Mouse (Mus musculus) midbrain, postnatal 0 days (tissue): Measurements from ENCODE around the gene Spata13. TPM values are rescaled to one million over a fixed set of nuclear protein-coding genes. Genes with fewer than 3 reads are reported as not detected.

Experiments
- ATAC-seq: fragments of 200-750 bp; cut with Nextera tagmentation; 2 replicates; pipeline ENCODE4 v1.8.0; 2017; ENCODE audit warnings: moderate number of reproducible peaks, mild to moderate bottlenecking, moderate TSS enrichment, moderate library complexity; ENCODE audit not compliant: low FRiP score
- DNase-seq: peaks from one replicate; pipeline ENCODE4 v3.0.0-alpha.2; 2015; ENCODE audit warnings: low spot score
- H3K27ac ChIP-seq: fragments of 300-500 bp; sonication (generic); 2 replicates; pipeline ENCODE4 v1.5.1; 2014; ENCODE audit warnings: low read depth, mild to moderate bottlenecking, low read length, mixed read lengths
- H3K27me3 ChIP-seq: fragments of 300-500 bp; sonication (generic); 2 replicates; pipeline ENCODE4 v1.6.1; 2014; ENCODE audit warnings: low read length, control low read depth, mixed read lengths; ENCODE audit not compliant: insufficient read depth
- H3K36me3 ChIP-seq: fragments of 300-500 bp; sonication (generic); 2 replicates; pipeline ENCODE4 v1.6.1; 2014; ENCODE audit warnings: low read length, control low read depth, mixed read lengths; ENCODE audit not compliant: insufficient read depth
- H3K4me1 ChIP-seq: fragments of 300-500 bp; sonication (generic); 2 replicates; pipeline ENCODE4 v1.6.1; 2014; ENCODE audit warnings: mild to moderate bottlenecking, control low read depth, antibody characterized with exemption, low read length, mixed read lengths; ENCODE audit not compliant: insufficient read depth
- H3K4me2 ChIP-seq: fragments of 300-500 bp; sonication (generic); 2 replicates; pipeline ENCODE4 v1.6.1; 2014; ENCODE audit warnings: low read depth, mild to moderate bottlenecking, low read length, mixed read lengths; ENCODE audit not compliant: poor library complexity, severe bottlenecking
- H3K4me3 ChIP-seq: fragments of 300-500 bp; sonication (generic); 2 replicates; pipeline ENCODE4 v1.5.1; 2014; ENCODE audit warnings: low read depth, mild to moderate bottlenecking, low read length, moderate library complexity
- H3K9ac ChIP-seq: fragments of 300-500 bp; sonication (generic); replicated peaks from 2 replicates; pipeline ENCODE4 v1.6.1; 2014; ENCODE audit warnings: mild to moderate bottlenecking, low read length, moderate library complexity, mixed read lengths; ENCODE audit not compliant: poor library complexity, severe bottlenecking
- H3K9me3 ChIP-seq: fragments of 300-500 bp; sonication (generic); 2 replicates; pipeline ENCODE4 v1.6.1; 2016; ENCODE audit warnings: low read length, control low read depth
- CTCF ChIP-seq: IDR thresholded peaks from 2 replicates; pipeline ENCODE4 v1.5.1; 2016; ENCODE audit warnings: antibody characterized with exemption, mild to moderate bottlenecking
- WGBS: fragments of 180-500 bp; shearing (Covaris S2); extraction: QIAGEN DNeasy Blood & Tissue Kit; methylation state at CpG from one replicate; pipeline ENCODE4 v1.1.7; 2014; 5-methylcytosine and 5-hydroxymethylcytosine counted together
- polyA plus RNA-seq: library from polyadenylated mRNA; unstranded; fragments of >200 nt; fragmentation: Nextera tagmentation; extraction: Ambion mirVana; gene quantifications from 2 replicates; pipeline ENCODE4 v1.2.1, GENCODE M21; 2015
- total RNA-seq: library from RNA; depleted of rRNA; stranded (reverse); fragments of >200 nt; gene quantifications from 2 replicates; pipeline ENCODE4 v1.2.3, GENCODE M21; 2014

Spata13 gene
- total and polyA plus RNA-seq, 2 experiments from 2014 or later, result 12.4 to 33.0 TPM

- Histone ChIP-seq H3K27ac (no peak overlapping the region), H3K27me3 (no peaks in the 10 kb centered on the region), H3K9ac (0 out of 2 replicates have a peak overlapping the region, but pooled peaks have one; percentile 19), H3K4me3 (no peak overlapping the region), H3K36me3 (0 out of 2 replicates have a peak, but pooled peaks cover 4% of the 10 kb centered on the region), H3K4me1 (no peaks in the 10 kb centered on the region), H3K9me3 (no peaks in the 10 kb centered on the region), H3K4me2 (no peak overlapping the region)
- ATAC-seq (no peak), DNase-seq (no peak)
- no peak for TF ChIP-seq CTCF
- 71% methylated on average over 5 of the region's 5 CpGs for WGBS
These were observed 59.9 kb downstream of the Spata13 start for GRCm38 (mm10) chr14:60693666-60694065.

DNA sequence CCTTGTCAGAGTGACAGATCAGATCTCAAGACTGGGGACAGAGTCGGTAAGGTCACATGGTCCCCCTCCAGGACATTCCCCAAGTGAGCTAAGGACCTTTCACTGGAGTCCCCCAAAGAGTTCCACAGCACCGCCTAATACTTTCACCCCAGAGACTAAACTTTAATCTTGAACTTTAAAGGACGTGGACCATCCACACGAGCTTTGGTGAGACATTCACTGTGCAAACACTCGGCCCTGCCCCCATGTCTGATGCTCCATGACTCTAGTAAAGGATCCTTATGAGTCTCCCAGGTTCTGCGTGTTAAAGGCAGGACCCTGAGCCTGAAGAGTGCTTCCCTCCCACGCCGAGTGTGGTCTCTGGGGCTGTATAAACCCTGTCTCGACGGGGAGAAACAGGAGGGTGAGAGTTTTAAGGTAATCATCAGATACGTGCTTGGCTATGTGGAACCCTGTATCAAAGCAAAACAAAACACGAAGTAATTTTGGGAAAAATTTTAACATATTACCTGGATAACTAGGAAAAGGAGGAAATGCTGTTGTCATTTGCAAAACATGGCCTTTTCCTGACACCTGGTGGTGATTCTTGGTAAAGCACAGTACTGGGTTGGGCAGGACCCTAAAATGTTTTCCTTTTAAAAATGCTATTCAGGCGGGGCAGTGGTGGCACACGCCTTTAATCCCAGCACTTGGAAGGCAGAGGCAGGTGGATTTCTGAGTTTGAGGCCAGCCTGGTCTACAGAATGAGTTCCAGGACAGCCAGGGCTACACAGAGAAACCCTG, 60.6 kb downstream of the Spata13 start:
- no peak overlapping the region for H3K4me3 ChIP-seq
- peak; percentile 87 for TF ChIP-seq CTCF
- no peak overlapping the region for H3K4me2 ChIP-seq
- 0 out of 2 replicates have a peak, but pooled peaks cover 4% of the 10 kb centered on the region for H3K36me3 ChIP-seq
- H3K9me3 ChIP-seq, result no peaks in the 10 kb centered on the region
- no peaks in the 10 kb centered on the region for H3K27me3 ChIP-seq
- no peak overlapping the region for H3K27ac ChIP-seq
- ATAC-seq, result no peak
- no peaks in the 10 kb centered on the region for H3K4me1 ChIP-seq
- no peak overlapping the region for H3K9ac ChIP-seq
- 68% methylated on average over 14 of the region's 14 CpGs for WGBS
- DNase-seq, result peak; percentile 55

DNA sequence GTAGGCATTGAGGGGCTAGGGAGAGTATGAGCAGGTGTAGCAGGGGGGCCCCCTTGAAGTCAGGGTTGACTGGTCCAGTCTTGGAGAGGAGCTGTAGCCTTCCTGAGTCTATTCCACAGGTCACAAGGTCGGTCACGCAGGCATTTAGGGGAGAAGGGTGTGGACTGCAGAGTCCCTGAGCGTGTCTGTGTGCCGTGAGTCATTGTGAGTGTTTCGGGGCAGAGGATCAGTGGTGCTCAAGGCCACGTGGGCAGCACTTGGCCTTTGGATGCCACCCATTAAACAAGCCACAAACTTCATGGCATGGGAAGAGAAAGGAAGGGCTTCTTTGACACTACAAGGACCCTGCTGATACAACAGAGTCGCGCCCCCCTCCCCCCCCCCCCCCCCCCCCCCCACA, 63.5 kb downstream of the Spata13 start:
- no peak for TF ChIP-seq CTCF
- no peaks in the 10 kb centered on the region for H3K9me3 ChIP-seq
- no peak overlapping the region for H3K27ac ChIP-seq
- no peaks in the 10 kb centered on the region for H3K36me3 ChIP-seq
- WGBS, result 80% methylated on average over 8 of the region's 8 CpGs
- no peak overlapping the region for H3K9ac ChIP-seq
- no peak for ATAC-seq
- no peak overlapping the region for H3K4me3 ChIP-seq
- DNase-seq, result no peak
- H3K4me1 ChIP-seq, result no peaks in the 10 kb centered on the region
- no peak overlapping the region for H3K4me2 ChIP-seq
- no peaks in the 10 kb centered on the region for H3K27me3 ChIP-seq

GRCm38 (mm10) chr14:60698980-60699379, 65.2 kb downstream of the Spata13 start:
- no peak for TF ChIP-seq CTCF
- H3K4me1 ChIP-seq, result no peaks in the 10 kb centered on the region
- no peaks in the 10 kb centered on the region for H3K9me3 ChIP-seq
- no peaks in the 10 kb centered on the region for H3K36me3 ChIP-seq
- ATAC-seq (no peak; the same call in 1 of the 2 replicates), DNase-seq (peak; percentile 62)
- no peak overlapping the region for H3K4me3 ChIP-seq
- H3K4me2 ChIP-seq, result no peak overlapping the region
- no peaks in the 10 kb centered on the region for H3K27me3 ChIP-seq
- no peak overlapping the region for H3K27ac ChIP-seq
- 73% methylated on average over 10 of the region's 10 CpGs for WGBS
- no peak overlapping the region for H3K9ac ChIP-seq

DNA sequence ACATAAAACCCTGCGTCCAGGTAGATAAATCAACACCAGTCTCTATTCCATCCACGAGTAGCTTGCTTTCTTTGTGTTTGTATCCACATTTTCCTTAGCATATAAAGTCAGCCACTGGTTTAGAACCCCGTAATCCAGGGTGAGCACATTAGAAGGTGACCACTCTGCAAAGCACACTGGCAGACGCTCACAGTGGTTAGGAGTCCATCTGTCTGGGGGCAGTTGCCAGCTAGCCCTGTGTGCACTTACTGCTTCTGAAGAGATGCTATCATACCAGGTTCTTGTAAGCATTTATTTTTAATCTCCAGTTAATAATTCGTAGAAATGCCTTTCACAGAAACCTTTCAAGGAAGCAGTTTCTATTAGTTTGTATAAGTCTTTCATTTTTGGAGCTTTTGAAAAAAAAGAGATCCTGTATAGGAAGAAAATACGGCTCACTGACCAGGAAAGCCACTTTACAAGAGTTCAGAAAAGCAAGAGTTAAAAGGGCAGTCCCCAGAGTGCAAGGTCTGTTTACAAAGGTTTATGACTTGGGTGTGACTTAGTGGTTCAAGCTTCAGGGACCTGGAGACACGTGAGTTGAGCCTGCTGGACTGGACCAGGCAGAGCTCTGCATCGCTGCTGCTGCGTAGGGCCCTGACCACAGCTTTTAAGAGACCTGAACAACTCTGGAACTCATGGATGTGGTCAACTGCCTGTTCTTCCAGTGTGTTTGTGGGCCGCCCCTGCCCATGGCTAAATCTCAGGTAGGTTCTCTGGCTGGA, 68.8 kb downstream of the Spata13 start:
- no peak for ATAC-seq
- no peak overlapping the region for H3K9ac ChIP-seq
- no peak overlapping the region for H3K4me3 ChIP-seq
- no peak overlapping the region for H3K4me2 ChIP-seq
- no peak for TF ChIP-seq CTCF
- no peak overlapping the region for H3K27ac ChIP-seq
- no peaks in the 10 kb centered on the region for H3K36me3 ChIP-seq
- WGBS, result 89% methylated on average over 10 of the region's 10 CpGs
- H3K27me3 ChIP-seq, result no peaks in the 10 kb centered on the region
- DNase-seq, result no peak
- H3K4me1 ChIP-seq, result no peaks in the 10 kb centered on the region
- H3K9me3 ChIP-seq, result no peaks in the 10 kb centered on the region

DNA sequence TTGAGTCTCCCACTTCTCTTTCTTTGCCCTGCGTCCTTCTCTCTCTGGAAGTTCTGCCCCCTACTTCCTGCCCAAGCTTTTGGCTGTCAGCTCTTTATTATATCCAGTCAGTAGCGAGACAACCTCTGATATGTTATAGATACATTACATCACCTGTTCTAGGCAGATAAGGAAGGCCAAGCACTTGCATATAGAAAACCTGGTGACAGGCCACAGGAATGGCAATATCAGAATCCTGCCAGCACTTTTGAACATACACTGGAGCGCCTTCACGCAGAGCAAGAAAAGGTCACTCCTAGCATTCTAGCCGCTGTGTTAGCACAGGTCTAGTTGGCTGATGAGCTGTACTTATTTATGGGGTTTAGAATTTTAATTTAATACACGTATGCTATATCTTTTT, 70.7 kb downstream of the Spata13 start:
- H3K36me3 ChIP-seq, result no peaks in the 10 kb centered on the region
- 87% methylated on average over 6 of the region's 6 CpGs for WGBS
- no peak overlapping the region for H3K27ac ChIP-seq
- H3K27me3 ChIP-seq, result no peaks in the 10 kb centered on the region
- no peaks in the 10 kb centered on the region for H3K4me1 ChIP-seq
- DNase-seq, result no peak
- no peak overlapping the region for H3K4me2 ChIP-seq
- no peak for ATAC-seq
- no peak overlapping the region for H3K4me3 ChIP-seq
- no peak overlapping the region for H3K9ac ChIP-seq
- TF ChIP-seq CTCF, result no peak
- H3K9me3 ChIP-seq, result no peaks in the 10 kb centered on the region
